Mouse (Mus musculus) frontal cortex, postnatal 14 days (tissue): Measurements from ENCODE around the gene Bdp1.
"Not testable (repeated sequence)": the region's sequence is repeated elsewhere in the genome, so short reads cannot be mapped to it uniquely, and the experiment has no call there.

Source experiments
- DNase-seq, 2 experiments: peaks; one replicate each; pipeline ENCODE4 v3.0.0; 2022; ENCODE audit warnings: low spot score in 2 of 2

The Bdp1 gene

GRCm38 (mm10) chr13:100103748-100104254, at the start of gene Bdp1:
Gene Bdp1 (minus strand): TSS chr13:100104070.
- peak; percentile 88 to 91 for DNase-seq

- no peak for DNase-seq
Observed at GRCm38 (mm10) chr13:100152659-100153058, 48.8 kb upstream of the Bdp1 start.

DNA sequence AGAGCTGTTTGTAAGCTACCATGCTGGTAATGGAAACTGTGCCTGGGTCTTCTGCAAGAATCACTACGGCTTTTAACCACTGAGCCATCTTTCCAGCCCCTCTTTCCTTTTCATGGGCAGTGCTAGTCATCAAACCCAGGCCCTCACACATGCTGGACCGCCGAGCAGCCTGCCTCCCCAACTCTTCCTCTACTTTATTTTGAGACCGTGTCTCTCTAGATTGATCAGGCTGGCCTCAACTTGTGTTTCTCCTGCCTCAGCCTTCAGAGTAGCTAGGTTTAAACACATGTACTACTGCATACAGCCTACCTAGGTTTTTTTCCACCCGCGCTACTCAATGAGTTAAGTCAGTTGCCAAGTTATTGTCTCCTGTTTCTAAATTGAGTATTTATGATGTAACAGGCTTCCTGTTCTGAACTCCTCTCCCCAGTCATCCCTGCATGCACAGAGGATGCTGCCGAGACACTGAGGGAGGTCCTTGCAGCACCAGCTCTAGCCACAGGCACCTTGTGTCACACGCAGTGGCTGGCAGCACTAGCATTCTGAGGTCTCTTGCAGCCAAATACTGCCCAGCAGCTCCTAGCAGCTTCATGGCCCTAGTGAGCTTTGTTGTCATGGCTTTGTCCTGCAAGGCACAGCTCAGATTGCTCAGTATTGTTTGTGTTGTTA, 37.9 kb upstream of the Bdp1 start:
- no peak for DNase-seq

- DNase-seq, result no peak
Observed at GRCm38 (mm10) chr13:100125258-100125643, 21.4 kb upstream of the Bdp1 start.

- peak; percentile 86 to 91 for DNase-seq
Observed at GRCm38 (mm10) chr13:100124423-100125257, 20.8 kb upstream of the Bdp1 start, which contains the start of gene Smn1. Gene Smn1 (plus strand): TSS chr13:100124852.

DNA sequence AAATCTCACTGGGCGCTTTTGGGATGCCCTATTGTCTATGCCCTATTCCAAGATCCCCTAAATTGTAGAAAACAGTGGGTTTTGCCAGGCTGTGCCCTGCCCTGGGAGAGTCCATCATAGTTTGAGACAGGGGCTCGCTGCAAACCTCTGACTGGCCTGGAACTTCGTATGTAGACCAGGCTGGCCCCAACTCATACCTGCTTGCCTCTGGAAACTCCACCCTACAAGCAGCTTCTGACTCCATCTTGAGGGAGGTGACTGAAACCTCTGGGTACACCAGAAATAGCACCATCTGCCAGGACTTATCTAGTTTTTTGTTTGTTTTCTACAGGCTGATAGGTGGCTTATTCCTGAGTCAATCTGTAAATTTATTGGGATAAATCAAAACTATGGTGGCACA, 20.1 kb upstream of the Bdp1 start:
- DNase-seq, result no peak

DNA sequence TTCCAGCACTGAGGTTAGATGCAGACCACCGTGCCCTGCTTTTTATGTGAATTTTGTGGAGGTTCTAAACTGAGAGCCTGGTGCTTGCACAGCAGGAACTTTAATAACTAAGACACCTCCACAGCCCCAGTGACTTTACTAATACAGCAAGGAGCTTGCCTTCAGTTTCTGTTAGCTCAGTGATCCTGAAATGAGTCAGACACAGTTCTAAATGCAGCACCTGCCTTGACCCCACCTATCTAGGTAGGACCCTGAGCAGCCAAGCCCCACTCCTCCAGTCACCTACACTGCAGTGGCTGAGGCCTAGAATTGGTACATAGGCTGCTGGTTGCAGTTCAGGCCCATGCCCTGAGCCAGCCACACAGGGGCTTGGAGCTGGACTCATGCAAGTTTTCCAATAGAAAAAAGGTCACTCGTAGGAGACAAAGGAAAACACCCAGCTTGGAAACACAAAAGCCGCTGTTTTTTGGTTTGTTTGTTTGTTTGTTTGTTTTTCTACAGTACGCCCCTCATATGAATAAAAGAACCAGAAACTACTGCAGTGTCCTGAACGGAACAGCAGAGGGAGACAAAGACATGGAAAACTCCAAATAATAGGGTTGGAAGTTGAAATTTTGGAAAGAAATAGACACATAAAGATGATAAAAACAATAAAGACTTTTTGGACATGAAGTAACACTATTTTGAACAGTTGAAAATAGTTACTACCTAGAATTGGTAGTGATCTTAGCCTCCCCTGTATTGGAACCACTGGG, 8.5 kb upstream of the Bdp1 start:
- DNase-seq, result no peak

- DNase-seq, result peak; percentile 29 to 69
Observed at GRCm38 (mm10) chr13:100107652-100108472, 4.0 kb upstream of the Bdp1 start, which contains the start of gene Serf1. Gene Serf1 (plus strand): TSS chr13:100108012.

GRCm38 (mm10) chr13:100103052-100103658, 715 bp downstream of the Bdp1 start:
- DNase-seq, result no peak

DNA sequence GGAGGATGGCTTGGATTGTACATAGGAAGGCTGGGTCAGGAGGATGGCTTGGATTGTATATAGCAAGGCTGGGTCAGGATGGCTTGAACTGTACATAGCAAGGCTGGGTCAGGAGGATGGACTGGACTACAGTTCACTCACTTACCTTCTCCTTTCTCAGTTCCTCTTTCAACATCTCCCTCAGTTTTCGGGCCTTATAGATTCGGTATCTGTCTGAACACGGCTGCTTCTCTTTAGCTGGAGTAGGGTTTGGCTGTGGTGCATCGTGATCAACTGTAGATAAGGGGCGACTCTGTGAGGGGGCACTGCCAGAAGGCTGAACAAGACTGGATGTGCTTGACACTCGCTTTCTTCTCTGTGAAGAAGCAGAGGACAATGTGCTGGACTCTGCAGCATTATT, 5.1 kb downstream of the Bdp1 start:
- DNase-seq, result no peak

- no peak for DNase-seq
Observed at GRCm38 (mm10) chr13:100071473-100071872, 32.4 kb downstream of the Bdp1 start.

DNA sequence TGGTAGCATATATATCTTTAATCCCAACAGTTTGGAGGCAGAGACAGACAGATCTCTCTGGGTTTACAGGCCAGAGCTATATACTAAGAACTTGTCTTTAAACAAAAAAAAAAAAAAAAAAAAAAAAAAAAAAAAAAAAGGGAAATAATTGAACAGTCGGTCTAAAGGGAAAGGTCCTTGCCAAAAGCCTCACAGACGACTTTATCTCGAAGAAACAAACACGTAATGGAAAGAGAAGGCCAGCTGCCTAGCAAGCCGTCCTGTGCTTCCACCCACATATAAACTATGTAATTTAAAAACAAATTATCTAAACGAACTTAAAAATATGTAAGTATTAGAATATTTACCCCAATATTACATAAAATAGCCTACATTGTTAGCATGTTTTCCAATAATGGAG, 36.0 kb downstream of the Bdp1 start:
- no peak for DNase-seq

DNA sequence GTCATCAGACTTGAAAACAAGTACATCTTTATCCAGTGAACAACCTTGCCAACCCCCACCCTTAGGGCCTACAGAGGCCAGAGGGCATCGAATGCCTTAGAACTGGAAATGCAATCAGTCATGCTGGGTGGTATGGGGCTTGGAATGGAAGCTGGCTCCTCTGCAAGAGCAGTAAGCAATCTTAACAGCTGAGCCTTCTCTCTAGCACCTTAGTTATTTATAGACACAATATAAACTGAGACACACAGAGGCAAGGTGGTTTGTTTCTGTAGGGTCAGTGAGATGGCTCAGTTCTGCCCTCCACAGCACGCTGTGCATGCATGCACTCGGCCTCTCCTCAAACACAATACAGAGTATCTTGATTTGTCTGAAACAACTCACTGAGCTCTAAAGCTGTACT, 39.9 kb downstream of the Bdp1 start:
- no peak for DNase-seq

- not testable (repeated sequence) for DNase-seq
Observed at GRCm38 (mm10) chr13:100057738-100058137, 46.1 kb downstream of the Bdp1 start.

DNA sequence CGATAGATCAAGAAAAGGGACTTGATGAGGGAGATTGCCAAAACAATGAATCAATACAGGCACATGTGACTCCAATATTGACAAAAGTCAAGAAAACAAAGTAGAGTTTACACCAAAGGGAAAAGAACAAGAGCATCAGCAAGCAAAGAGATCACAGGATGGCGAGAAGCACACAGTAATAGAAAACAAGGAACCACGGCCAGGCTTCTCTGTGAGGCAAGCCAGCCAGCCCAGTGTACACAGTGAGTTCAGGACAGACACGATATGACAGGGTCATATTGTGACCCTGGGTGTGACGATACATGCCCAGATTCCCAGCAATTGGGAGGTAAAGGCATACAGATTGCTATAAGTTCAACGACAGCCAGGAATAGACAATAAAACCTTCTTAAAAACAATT, 77.9 kb downstream of the Bdp1 start:
- DNase-seq, result no peak

DNA sequence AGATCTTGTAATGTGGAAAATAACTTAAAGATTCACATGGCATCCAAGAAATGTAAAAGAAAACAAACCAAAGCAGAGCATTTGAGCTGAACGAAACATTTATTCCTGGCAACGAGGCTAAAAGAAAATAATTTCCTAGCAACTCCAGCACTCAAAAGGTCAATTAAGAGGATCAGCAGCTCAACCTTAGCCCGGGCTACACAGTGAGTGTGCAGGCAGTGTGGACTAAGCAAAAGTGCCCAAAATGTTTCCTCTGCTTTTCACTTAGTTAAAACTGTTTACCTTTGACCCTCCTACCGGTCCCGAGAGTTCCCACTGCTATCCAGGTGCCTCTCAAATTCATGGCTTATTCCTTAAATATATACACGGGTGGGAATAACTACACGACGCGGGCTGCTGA, 87.0 kb downstream of the Bdp1 start:
- no peak for DNase-seq

GRCm38 (mm10) chr13:100015937-100016336, 87.9 kb downstream of the Bdp1 start:
- DNase-seq, result no peak

GRCm38 (mm10) chr13:100014906-100015895, 88.7 kb downstream of the Bdp1 start, which contains the start of gene Mccc2:
Gene Mccc2 (minus strand): TSS chr13:100015639.
- peak; percentile 72 to 74 for DNase-seq

GRCm38 (mm10) chr13:100005911-100006496, 97.9 kb downstream of the Bdp1 start:
- DNase-seq, result no peak
